ENCODE assay signal across 29 mouse cellular contexts in genomic region chr19:25180024-25180423, GRCm38 (mm10). TPM values are rescaled to one million over a fixed set of nuclear protein-coding genes. Genes with fewer than 3 reads are reported as not detected.
DNase-seq lines count a peak whose midpoint lies in the region; ATAC-seq lines count a peak whose summit lies in the region.
"Had no signal": no experiment of that assay in that cellular context is flagged by ENCODE, and none has a peak within 500 bp of the region (broad histone marks: within the 10 kb centered on the region; RNA-seq: fewer than 3 reads in every experiment).

No protein-coding gene starts in this region.

- peak; percentile 70 for ATAC-seq in heart, embryonic 15.5 days (replicated peaks; ENCODE audit: insufficient number of reproducible peaks, insufficient read depth, low FRiP score, low read depth)
- ATAC-seq: forebrain, embryonic 15.5 days; hindbrain, embryonic 16.5 days had no signal

- no peaks in the 10 kb centered on the region for H3K9me3 ChIP-seq in heart, embryonic 10.5 days
- H3K9me3 ChIP-seq in heart, embryonic 15.5 days (replicated peaks), result no peaks in the 10 kb centered on the region
- H3K9me3 ChIP-seq in midbrain, embryonic 10.5 days (replicated peaks), result no peaks in the 10 kb centered on the region
- H3K9me3 ChIP-seq: embryonic facial prominence, embryonic 12.5 days; forebrain, embryonic 15.5 days; liver, embryonic 15.5 days; midbrain, embryonic 12.5 days; neural tube, embryonic 13.5 days had no signal

- intact Hi-C loops in heart, postnatal 25 days (cut with DNase I), result no loop called here

- WGBS in heart, embryonic 10.5 days, result 52% methylated on average over 6 of the region's 6 CpGs
- 30% methylated on average over 6 of the region's 6 CpGs for WGBS in heart, embryonic 15.5 days
- 90% methylated on average over 6 of the region's 6 CpGs for WGBS in midbrain, embryonic 10.5 days

- H3K27me3 ChIP-seq in heart, embryonic 10.5 days (ENCODE audit: insufficient read depth, poor library complexity, severe bottlenecking), result no peaks in the 10 kb centered on the region
- no peaks in the 10 kb centered on the region for H3K27me3 ChIP-seq in heart, embryonic 15.5 days
- 0 out of 2 replicates have a peak, but pooled peaks cover 2% of the 10 kb centered on the region for H3K27me3 ChIP-seq in midbrain, embryonic 10.5 days (ENCODE audit: low read depth, poor library complexity, severe bottlenecking)
- H3K27me3 ChIP-seq: embryonic facial prominence, embryonic 12.5 days; forebrain, embryonic 15.5 days; liver, embryonic 15.5 days; midbrain, embryonic 12.5 days; neural tube, embryonic 13.5 days had no signal

- no peak overlapping the region for H3K4me2 ChIP-seq in heart, embryonic 15.5 days
- H3K4me2 ChIP-seq: embryonic facial prominence, embryonic 12.5 days; forebrain, embryonic 15.5 days; liver, embryonic 15.5 days; lung, embryonic 14.5 days; midbrain, embryonic 12.5 days; neural tube, embryonic 13.5 days had no signal

- peaks cover 7% of the 10 kb centered on the region for H3K4me1 ChIP-seq in heart, embryonic 10.5 days
- H3K4me1 ChIP-seq in heart, embryonic 15.5 days (replicated peaks), result peaks cover 13% of the 10 kb centered on the region
- H3K4me1 ChIP-seq in midbrain, embryonic 10.5 days, result peaks cover 5% of the 10 kb centered on the region; the same call in 1 of the 2 replicates
- H3K4me1 ChIP-seq: embryonic facial prominence, embryonic 12.5 days; forebrain, embryonic 15.5 days; liver, embryonic 15.5 days; midbrain, embryonic 12.5 days had no signal

- H3K36me3 ChIP-seq in heart, embryonic 10.5 days, result no peaks in the 10 kb centered on the region
- no peaks in the 10 kb centered on the region for H3K36me3 ChIP-seq in heart, embryonic 15.5 days
- H3K36me3 ChIP-seq in midbrain, embryonic 10.5 days, result no peaks in the 10 kb centered on the region
- H3K36me3 ChIP-seq: embryonic facial prominence, embryonic 12.5 days; forebrain, embryonic 15.5 days; G1E; midbrain, embryonic 12.5 days; neural tube, embryonic 13.5 days had no signal

- peak; percentile 94 for DNase-seq in heart, adult 11 months
- no peak for DNase-seq in heart, postnatal 25 days (ENCODE audit: low spot score)
- no peak for DNase-seq in heart, embryonic 10.5 days (ENCODE audit: low spot score)
- peak; percentile 55 for DNase-seq in heart, postnatal 4 days
- no peak for DNase-seq in midbrain, embryonic 10.5 days (ENCODE audit: low spot score)
- DNase-seq in right cerebral cortex, postnatal 25 days, result no peak
- DNase-seq in thymus, adult 18-20 months, result no peak
- DNase-seq: adrenal gland, postnatal 14 days; cerebellum, adult 11-12 months; cerebellum, adult 9-11 months; embryo, embryonic 11 days; gastrocnemius, postnatal 10 days; kidney, adult 2 months; kidney, postnatal 36 days; lung, embryonic 14.5 days; lung, postnatal 14 days; spleen, adult 18-20 months; thymus, postnatal 25 days had no signal

- H3K27ac ChIP-seq in heart, embryonic 10.5 days, result peak overlapping the region; percentile 56; the same call in 1 of the 2 replicates
- H3K27ac ChIP-seq in heart, embryonic 15.5 days, result peak overlapping the region; percentile 75
- no peak overlapping the region for H3K27ac ChIP-seq in midbrain, embryonic 10.5 days (replicated peaks)
- H3K27ac ChIP-seq: embryonic facial prominence, embryonic 12.5 days; forebrain, embryonic 15.5 days; layer of hippocampus, adult 2 months; liver, embryonic 15.5 days; midbrain, embryonic 12.5 days; neural tube, embryonic 13.5 days had no signal

- H3K4me3 ChIP-seq in heart, embryonic 10.5 days, result no peak overlapping the region
- no peak overlapping the region for H3K4me3 ChIP-seq in heart, embryonic 15.5 days
- H3K4me3 ChIP-seq in midbrain, embryonic 10.5 days, result no peak overlapping the region
- H3K4me3 ChIP-seq: embryonic facial prominence, embryonic 12.5 days; forebrain, embryonic 15.5 days; layer of hippocampus, adult 2 months; liver, embryonic 15.5 days; midbrain, embryonic 12.5 days; neural tube, embryonic 13.5 days had no signal

- no peak overlapping the region for H3K9ac ChIP-seq in heart, embryonic 15.5 days
- H3K9ac ChIP-seq: embryonic facial prominence, embryonic 12.5 days; forebrain, embryonic 15.5 days; liver, embryonic 15.5 days; lung, embryonic 14.5 days; midbrain, embryonic 12.5 days; neural tube, embryonic 13.5 days had no signal

RNA-seq across cellular contexts. Expression of gene Kank1, which starts 56.8 kb away (rescaled TPM):
- 10 to 100 TPM; 42.4 to 43.5 TPM for total RNA-seq in heart, postnatal 25 days (2021)
- 49.2 and 69.8 TPM in 2 replicates for polyA plus RNA-seq in heart, embryonic 10.5 days (2016; fragmentation: Nextera tagmentation; extraction: Ambion mirVana)
- 48.3 and 53.2 TPM in 2 replicates for polyA plus RNA-seq in heart, embryonic 15.5 days (2015; fragmentation: Nextera tagmentation; extraction: Ambion mirVana)
- 10 to 100 TPM; 50.3 to 50.6 TPM for total RNA-seq in heart, postnatal 4 days (2021)
- 19.0 and 23.1 TPM in 2 replicates for polyA plus RNA-seq in midbrain, embryonic 10.5 days (2016; fragmentation: Nextera tagmentation; extraction: Ambion mirVana)
- total RNA-seq: granulocyte monocyte progenitor cell, adult 5-6 weeks; megakaryocyte progenitor cell, adult 5-6 weeks had no signal
- polyA plus RNA-seq: G1E had no signal

Comparison
In these comparisons a context has a peak if more than half of its experiments do, and no peak if none do; other contexts are left out.
1. DNase-seq: peak in heart, adult 11 months (single experiment) and heart, postnatal 4 days (single experiment); none in heart, postnatal 25 days (single experiment), heart, embryonic 10.5 days (single experiment), midbrain, embryonic 10.5 days (single experiment), right cerebral cortex, postnatal 25 days (single experiment) and thymus, adult 18-20 months (0 of 2).